Mouse (Mus musculus): ENCODE data around the gene Acbd6. TPM values are rescaled to one million over a fixed set of nuclear protein-coding genes. Genes with fewer than 3 reads are reported as not detected.

The Acbd6 gene
- polyA plus RNA-seq, 1 experiment from 2014 or later, result 91.8 TPM

DNA sequence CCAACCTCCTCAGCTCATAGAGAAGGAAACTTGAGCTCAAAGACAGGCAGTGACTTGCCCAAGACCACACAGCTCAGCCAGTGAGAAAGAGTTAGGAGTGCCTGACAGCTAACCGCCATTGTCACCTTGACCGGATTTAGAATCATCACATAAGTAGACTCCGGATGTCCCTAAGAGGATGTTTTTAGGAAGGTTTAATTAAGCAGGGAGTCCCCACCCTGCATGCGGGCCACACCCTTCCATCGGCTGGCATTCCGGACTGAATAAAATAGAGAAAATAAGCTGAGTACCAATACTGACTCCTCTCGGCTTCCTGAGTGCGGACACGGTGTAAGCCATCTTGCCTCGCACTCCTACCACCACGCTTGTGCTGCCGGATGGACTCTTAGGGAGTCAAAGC lies 159.4 kb downstream of the Acbd6 start:
- 93% methylated on average over 12 of the region's 12 CpGs for WGBS
- Histone ChIP-seq H3K27me3 (ENCODE audit: control insufficient read depth, insufficient read depth, low read length) (peaks cover 13% of the 10 kb centered on the region), H3K4me2 (ENCODE audit: low read length) (no peak overlapping the region), H3K4me1 (ENCODE audit: control insufficient read depth, insufficient read depth, low read length) (peaks cover 4% of the 10 kb centered on the region; the same call in 1 of the 2 replicates), H3K27ac (replicated peaks; ENCODE audit: low read depth, low read length) (no peak overlapping the region), H3K36me3 (ENCODE audit: control insufficient read depth, insufficient read depth, low read length) (no peaks in the 10 kb centered on the region), H3K9me3 (ENCODE audit: control insufficient read depth, low read length) (no peaks in the 10 kb centered on the region), H3K4me3 (replicated peaks; ENCODE audit: low read depth, low read length) (no peak overlapping the region), H3K9ac (replicated peaks; ENCODE audit: low read length) (no peak overlapping the region)
- DNase-seq (no peak), ATAC-seq (ENCODE audit: low FRiP score, low TSS enrichment) (no peak)

DNA sequence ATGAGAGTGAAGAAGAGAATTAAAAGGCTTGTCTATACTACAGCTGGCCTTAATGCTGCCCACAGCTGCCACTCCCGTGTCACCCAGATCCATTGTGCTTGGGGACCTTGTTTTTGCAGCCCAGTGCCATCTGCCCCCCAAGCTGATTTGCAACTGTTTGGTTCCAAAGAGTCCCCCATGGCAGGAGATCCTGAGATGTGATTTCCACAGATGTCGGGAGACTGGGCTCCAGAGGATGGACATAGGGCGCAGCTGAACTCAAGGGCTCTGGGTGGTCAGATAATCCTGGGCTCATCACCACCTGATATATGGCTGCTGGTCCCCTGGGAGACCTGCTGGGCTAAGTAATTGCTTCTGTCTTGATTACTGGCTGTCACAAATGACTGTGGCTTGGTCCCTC lies 160.9 kb downstream of the Acbd6 start:
- H3K36me3 ChIP-seq (ENCODE audit: control insufficient read depth, insufficient read depth, low read length), result no peaks in the 10 kb centered on the region
- DNase-seq (no peak), ATAC-seq (ENCODE audit: low FRiP score, low TSS enrichment) (no peak)
- no peak overlapping the region for H3K4me2 ChIP-seq (ENCODE audit: low read length)
- WGBS, result 74% methylated on average over 3 of the region's 3 CpGs
- H3K27ac ChIP-seq (replicated peaks; ENCODE audit: low read depth, low read length), result no peak overlapping the region
- H3K27me3 ChIP-seq (ENCODE audit: control insufficient read depth, insufficient read depth, low read length), result peaks cover 27% of the 10 kb centered on the region
- H3K4me3 ChIP-seq (replicated peaks; ENCODE audit: low read depth, low read length), result no peak overlapping the region
- H3K9ac ChIP-seq (replicated peaks; ENCODE audit: low read length), result no peak overlapping the region
- H3K9me3 ChIP-seq (ENCODE audit: control insufficient read depth, low read length), result no peaks in the 10 kb centered on the region
- H3K4me1 ChIP-seq (ENCODE audit: control insufficient read depth, insufficient read depth, low read length), result no peaks in the 10 kb centered on the region

DNA sequence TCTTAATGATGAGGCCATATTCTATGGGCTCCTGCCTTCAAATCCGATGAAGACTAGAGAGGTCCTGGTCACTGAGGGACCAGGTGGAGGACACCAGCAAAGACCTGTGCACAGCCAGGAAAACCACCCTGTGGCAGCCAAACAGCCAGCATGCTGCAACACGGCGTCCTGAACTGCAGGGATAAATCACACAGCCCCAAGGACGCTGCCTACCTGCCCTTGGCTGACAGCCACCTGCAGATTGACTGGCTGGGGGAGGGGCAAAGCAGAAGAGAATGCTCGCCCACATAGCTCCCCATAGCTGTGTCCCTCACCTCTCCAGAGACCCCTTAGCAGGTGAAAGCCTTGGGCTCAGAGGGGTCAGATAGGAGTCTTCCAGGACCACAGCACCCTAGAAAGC lies 162.1 kb downstream of the Acbd6 start:
- Histone ChIP-seq H3K36me3 (ENCODE audit: control insufficient read depth, insufficient read depth, low read length) (no peaks in the 10 kb centered on the region), H3K4me3 (replicated peaks; ENCODE audit: low read depth, low read length) (no peak overlapping the region), H3K4me2 (ENCODE audit: low read length) (no peak overlapping the region), H3K4me1 (ENCODE audit: control insufficient read depth, insufficient read depth, low read length) (no peaks in the 10 kb centered on the region), H3K9me3 (ENCODE audit: control insufficient read depth, low read length) (no peaks in the 10 kb centered on the region), H3K9ac (replicated peaks; ENCODE audit: low read length) (no peak overlapping the region), H3K27me3 (ENCODE audit: control insufficient read depth, insufficient read depth, low read length) (peaks cover 38% of the 10 kb centered on the region), H3K27ac (replicated peaks; ENCODE audit: low read depth, low read length) (no peak overlapping the region)
- DNase-seq, result no peak
- 70% methylated on average over 5 of the region's 5 CpGs for WGBS
- ATAC-seq (ENCODE audit: low FRiP score, low TSS enrichment), result no peak

DNA sequence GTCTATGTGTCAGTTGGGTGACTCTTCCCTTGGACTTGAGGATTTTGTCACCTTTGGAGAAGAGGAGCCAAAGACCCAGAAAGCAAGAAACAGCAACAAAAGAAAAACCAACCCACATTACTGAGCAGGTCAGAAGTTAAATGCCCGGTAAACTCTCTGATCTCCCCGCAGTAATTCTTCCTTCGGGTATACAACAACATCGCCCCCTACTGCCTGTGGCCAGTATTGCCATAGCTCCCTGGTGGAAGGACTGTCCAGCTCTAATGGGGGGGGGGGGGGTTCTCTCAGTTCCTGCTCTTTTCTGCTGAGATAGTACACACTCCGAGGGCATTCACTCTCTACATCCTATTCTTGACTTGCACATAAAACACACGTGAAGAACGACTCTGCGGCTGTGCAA lies 163.5 kb downstream of the Acbd6 start:
- Histone ChIP-seq H3K4me2 (ENCODE audit: low read length) (no peak overlapping the region), H3K27ac (replicated peaks; ENCODE audit: low read depth, low read length) (no peak overlapping the region), H3K9ac (replicated peaks; ENCODE audit: low read length) (no peak overlapping the region), H3K4me1 (ENCODE audit: control insufficient read depth, insufficient read depth, low read length) (no peaks in the 10 kb centered on the region), H3K36me3 (ENCODE audit: control insufficient read depth, insufficient read depth, low read length) (no peaks in the 10 kb centered on the region), H3K4me3 (replicated peaks; ENCODE audit: low read depth, low read length) (no peak overlapping the region), H3K9me3 (ENCODE audit: control insufficient read depth, low read length) (no peaks in the 10 kb centered on the region), H3K27me3 (ENCODE audit: control insufficient read depth, insufficient read depth, low read length) (peaks cover 46% of the 10 kb centered on the region)
- no peak for ATAC-seq (ENCODE audit: low FRiP score, low TSS enrichment)
- 23% methylated on average over 8 of the region's 8 CpGs for WGBS
- peak; percentile 64 for DNase-seq

DNA sequence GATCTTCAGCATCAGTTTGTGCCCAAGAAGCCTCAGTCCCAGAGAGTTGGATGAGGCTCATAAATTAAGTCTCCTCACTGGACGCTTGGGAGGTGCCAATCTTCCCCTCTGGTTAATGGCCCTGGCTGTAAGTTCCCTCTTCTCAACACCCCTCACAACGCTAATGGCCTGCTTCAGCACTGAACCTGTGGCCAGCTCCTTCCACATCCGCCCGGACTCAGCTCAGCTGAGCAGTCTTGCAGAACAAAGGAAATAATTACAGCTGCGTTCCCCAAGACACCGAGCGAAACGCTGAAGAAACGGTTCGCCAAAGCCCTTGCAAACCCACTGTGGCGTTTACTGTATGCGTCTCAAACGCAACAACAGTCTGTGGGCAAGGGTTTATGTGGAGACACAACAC lies 164.3 kb downstream of the Acbd6 start:
- under 1% methylated on average over 13 of the region's 13 CpGs for WGBS
- Histone ChIP-seq H3K36me3 (ENCODE audit: control insufficient read depth, insufficient read depth, low read length) (no peaks in the 10 kb centered on the region), H3K9ac (replicated peaks; ENCODE audit: low read length) (no peak overlapping the region), H3K4me2 (ENCODE audit: low read length) (peak overlapping the region; percentile 23), H3K9me3 (ENCODE audit: control insufficient read depth, low read length) (peaks cover 2% of the 10 kb centered on the region; the same call in 1 of the 2 replicates), H3K27ac (replicated peaks; ENCODE audit: low read depth, low read length) (no peak overlapping the region), H3K27me3 (ENCODE audit: control insufficient read depth, insufficient read depth, low read length) (peaks cover 51% of the 10 kb centered on the region), H3K4me1 (ENCODE audit: control insufficient read depth, insufficient read depth, low read length) (no peaks in the 10 kb centered on the region), H3K4me3 (replicated peaks; ENCODE audit: low read depth, low read length) (no peak overlapping the region)
- DNase-seq (peak; percentile 64), ATAC-seq (ENCODE audit: low FRiP score, low TSS enrichment) (no peak)

DNA sequence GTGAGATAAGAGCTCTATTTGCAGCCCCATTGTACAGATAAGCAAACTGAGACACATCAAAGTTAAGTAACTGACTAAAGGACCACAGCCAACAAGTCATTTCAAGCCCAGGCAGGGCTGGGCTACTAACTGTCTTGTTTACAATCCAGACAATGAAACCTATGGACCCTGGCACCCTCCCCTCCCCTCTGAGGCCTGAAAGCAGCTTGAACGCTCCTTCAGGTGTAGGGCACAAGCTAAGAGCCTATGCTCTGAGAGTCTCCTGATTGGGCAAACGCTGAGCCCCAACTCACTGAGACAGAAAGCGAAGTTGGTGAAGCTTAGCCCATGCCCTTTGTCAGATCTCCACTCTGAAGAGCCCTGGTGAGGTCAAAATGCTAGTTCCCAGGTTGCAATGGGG lies 166.4 kb downstream of the Acbd6 start:
- Histone ChIP-seq H3K4me2 (ENCODE audit: low read length) (no peak overlapping the region), H3K27me3 (ENCODE audit: control insufficient read depth, insufficient read depth, low read length) (peaks cover 72% of the 10 kb centered on the region), H3K9ac (replicated peaks; ENCODE audit: low read length) (no peak overlapping the region), H3K36me3 (ENCODE audit: control insufficient read depth, insufficient read depth, low read length) (no peaks in the 10 kb centered on the region), H3K27ac (replicated peaks; ENCODE audit: low read depth, low read length) (no peak overlapping the region), H3K4me3 (replicated peaks; ENCODE audit: low read depth, low read length) (no peak overlapping the region), H3K9me3 (ENCODE audit: control insufficient read depth, low read length) (peaks cover 2% of the 10 kb centered on the region; the same call in 1 of the 2 replicates), H3K4me1 (ENCODE audit: control insufficient read depth, insufficient read depth, low read length) (peaks cover 4% of the 10 kb centered on the region; the same call in 1 of the 2 replicates)
- 77% methylated on average over 3 of the region's 3 CpGs for WGBS
- ATAC-seq (ENCODE audit: low FRiP score, low TSS enrichment) (no peak), DNase-seq (no peak)

DNA sequence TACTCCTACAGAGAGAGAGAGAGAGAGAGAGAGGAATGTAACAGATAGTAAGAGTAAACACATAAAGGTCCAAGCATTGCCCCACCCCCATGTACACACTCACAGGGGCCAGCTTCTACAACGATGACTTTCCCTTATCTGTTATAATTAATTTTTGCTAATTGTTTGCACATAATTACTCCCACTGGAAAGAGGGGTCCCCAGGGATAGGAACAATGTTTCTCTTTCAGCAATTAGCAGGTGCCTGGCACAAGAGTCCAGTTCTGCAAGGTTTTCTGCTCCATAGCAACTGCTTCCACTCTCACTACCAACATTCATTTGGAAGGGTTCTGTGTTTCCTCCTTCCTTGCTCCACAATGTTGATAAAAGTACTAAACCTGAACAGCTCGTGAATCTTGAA lies 168.0 kb downstream of the Acbd6 start:
- H3K27me3 ChIP-seq (ENCODE audit: control insufficient read depth, insufficient read depth, low read length), result peaks cover 88% of the 10 kb centered on the region

DNA sequence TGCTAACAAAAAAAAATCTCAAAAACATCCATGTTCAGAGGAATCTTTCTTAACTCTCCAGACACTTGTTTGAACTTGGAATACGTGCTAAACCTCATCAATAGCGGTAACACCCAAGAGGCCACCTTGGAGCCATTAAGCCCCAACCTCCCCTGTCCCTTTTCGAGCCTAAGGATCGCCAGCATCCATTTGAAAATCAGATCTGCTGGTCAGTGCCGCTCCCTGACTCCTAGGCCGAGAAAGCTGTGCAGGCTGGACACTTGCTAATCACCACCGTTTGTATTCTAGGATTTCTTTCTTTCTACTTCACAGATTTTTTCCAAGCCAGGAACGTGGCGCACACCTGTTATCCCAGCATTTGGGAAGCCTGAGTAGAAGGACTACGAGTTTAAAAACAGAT lies 169.9 kb downstream of the Acbd6 start:
- H3K4me2 ChIP-seq (ENCODE audit: low read length), result no peak overlapping the region
- peaks cover 9% of the 10 kb centered on the region; the same call in 1 of the 2 replicates for H3K4me1 ChIP-seq (ENCODE audit: control insufficient read depth, insufficient read depth, low read length)
- H3K9me3 ChIP-seq (ENCODE audit: control insufficient read depth, low read length), result peaks cover 2% of the 10 kb centered on the region; the same call in 1 of the 2 replicates
- no peak overlapping the region for H3K9ac ChIP-seq (replicated peaks; ENCODE audit: low read length)
- no peak overlapping the region for H3K4me3 ChIP-seq (replicated peaks; ENCODE audit: low read depth, low read length)
- peaks cover 91% of the 10 kb centered on the region for H3K27me3 ChIP-seq (ENCODE audit: control insufficient read depth, insufficient read depth, low read length)
- no peaks in the 10 kb centered on the region for H3K36me3 ChIP-seq (ENCODE audit: control insufficient read depth, insufficient read depth, low read length)
- ATAC-seq (ENCODE audit: low FRiP score, low TSS enrichment), result no peak
- no peak overlapping the region for H3K27ac ChIP-seq (replicated peaks; ENCODE audit: low read depth, low read length)
- no peak for DNase-seq
- 22% methylated on average over 10 of the region's 10 CpGs for WGBS

More for the DNA sequence above, 168.0 kb downstream of the Acbd6 start:
- Histone ChIP-seq H3K4me3 (replicated peaks; ENCODE audit: low read depth, low read length) (no peak overlapping the region), H3K27ac (replicated peaks; ENCODE audit: low read depth, low read length) (no peak overlapping the region), H3K9ac (replicated peaks; ENCODE audit: low read length) (no peak overlapping the region), H3K4me1 (ENCODE audit: control insufficient read depth, insufficient read depth, low read length) (peaks cover 9% of the 10 kb centered on the region; the same call in 1 of the 2 replicates), H3K4me2 (ENCODE audit: low read length) (no peak overlapping the region), H3K9me3 (ENCODE audit: control insufficient read depth, low read length) (peaks cover 2% of the 10 kb centered on the region; the same call in 1 of the 2 replicates), H3K36me3 (ENCODE audit: control insufficient read depth, insufficient read depth, low read length) (no peaks in the 10 kb centered on the region)
- 76% methylated on average over 2 of the region's 2 CpGs for WGBS
- DNase-seq, result no peak
- ATAC-seq (ENCODE audit: low FRiP score, low TSS enrichment), result no peak

DNA sequence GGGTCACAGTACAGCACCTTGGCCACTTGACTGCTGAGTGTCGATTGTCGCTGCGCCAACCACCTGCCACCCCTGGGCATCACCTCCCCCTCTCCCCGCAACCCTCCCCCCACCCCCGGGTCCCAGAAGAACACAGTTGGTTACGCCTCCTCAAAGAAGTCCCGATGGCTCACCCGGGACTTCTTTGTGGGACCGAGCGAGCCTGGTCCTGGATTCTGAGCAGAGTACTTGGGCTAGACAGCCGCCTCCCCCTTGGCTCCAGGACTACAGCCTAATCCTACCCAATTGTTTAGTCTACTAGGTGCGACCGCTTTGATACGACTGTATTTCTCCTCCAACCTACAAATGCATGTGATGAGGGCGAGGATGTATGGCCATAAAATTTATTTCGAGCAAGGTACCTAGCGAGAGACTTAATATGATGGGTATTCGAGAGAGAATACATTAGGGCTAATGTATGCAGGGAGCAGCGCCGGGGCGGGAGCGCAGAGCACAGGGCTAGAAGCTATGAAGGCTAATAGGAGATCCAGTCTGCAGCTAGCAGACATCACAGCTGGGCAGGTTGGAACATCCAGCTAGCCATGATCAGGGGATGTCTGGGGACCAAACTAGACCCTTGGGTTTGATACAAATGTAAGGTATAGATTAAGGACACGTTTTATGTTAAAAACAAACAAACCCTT lies 171.3 kb downstream of the Acbd6 start:
- DNase-seq, result peak; percentile 64
- under 1% methylated on average over 23 of the region's 23 CpGs for WGBS
- Histone ChIP-seq H3K9me3 (ENCODE audit: control insufficient read depth, low read length) (peaks cover 2% of the 10 kb centered on the region; the same call in 1 of the 2 replicates), H3K9ac (replicated peaks; ENCODE audit: low read length) (no peak overlapping the region), H3K27me3 (ENCODE audit: control insufficient read depth, insufficient read depth, low read length) (peaks cover 91% of the 10 kb centered on the region), H3K27ac (replicated peaks; ENCODE audit: low read depth, low read length) (no peak overlapping the region), H3K36me3 (ENCODE audit: control insufficient read depth, insufficient read depth, low read length) (no peaks in the 10 kb centered on the region), H3K4me1 (ENCODE audit: control insufficient read depth, insufficient read depth, low read length) (peaks cover 9% of the 10 kb centered on the region; the same call in 1 of the 2 replicates), H3K4me2 (ENCODE audit: low read length) (peak overlapping the region; percentile 45), H3K4me3 (replicated peaks; ENCODE audit: low read depth, low read length) (peak overlapping the region; percentile 14; the same call in 1 of the 2 replicates)
- ATAC-seq (ENCODE audit: low FRiP score, low TSS enrichment), result no peak

All from midbrain, embryonic 14.5 days (tissue).